Mouse (Mus musculus) limb, embryonic 11.5 days (tissue): Measurements from ENCODE around the gene Tmem56. TPM values are rescaled to one million over a fixed set of nuclear protein-coding genes. Genes with fewer than 3 reads are reported as not detected.

Experiments
- ATAC-seq: fragments of 200-750 bp; cut with Nextera tagmentation; 2 replicates; pipeline ENCODE4 v1.8.0; 2017; ENCODE audit warnings: low read depth; ENCODE audit not compliant: insufficient number of reproducible peaks, low FRiP score, low TSS enrichment
- DNase-seq: peaks from one replicate; pipeline ENCODE4 v3.0.0-alpha.2; 2015; ENCODE audit warnings: low spot score
- H3K27ac ChIP-seq: fragments of 300-500 bp; sonication (generic); replicated peaks from 2 replicates; pipeline ENCODE4 v1.5.1; 2014; ENCODE audit warnings: low read depth, mild to moderate bottlenecking, low read length
- H3K27me3 ChIP-seq: fragments of 300-500 bp; sonication (generic); 2 replicates; pipeline ENCODE4 v1.6.1; 2014; ENCODE audit warnings: mild to moderate bottlenecking, low read length, mixed read lengths; ENCODE audit not compliant: control insufficient read depth, insufficient read depth
- H3K36me3 ChIP-seq: fragments of 300-500 bp; sonication (generic); 2 replicates; pipeline ENCODE4 v1.6.1; 2014; ENCODE audit warnings: mild to moderate bottlenecking, low read length, moderate library complexity, mixed read lengths; ENCODE audit not compliant: control insufficient read depth, insufficient read depth
- H3K4me1 ChIP-seq: fragments of 300-500 bp; sonication (generic); 2 replicates; pipeline ENCODE4 v1.6.1; 2014; ENCODE audit warnings: low read length, mixed read lengths; ENCODE audit not compliant: control insufficient read depth, insufficient read depth
- H3K4me2 ChIP-seq: fragments of 300-500 bp; sonication (generic); 2 replicates; pipeline ENCODE4 v1.6.1; 2014; ENCODE audit warnings: low read depth, mild to moderate bottlenecking, moderate library complexity; ENCODE audit not compliant: severe bottlenecking
- H3K4me3 ChIP-seq: fragments of 300-500 bp; sonication (generic); 2 replicates; pipeline ENCODE4 v1.5.1; 2014; ENCODE audit warnings: low read depth, low read length
- H3K9ac ChIP-seq: fragments of 300-500 bp; sonication (generic); 2 replicates; pipeline ENCODE4 v1.6.1; 2014; ENCODE audit warnings: mild to moderate bottlenecking, low read length
- H3K9me3 ChIP-seq: fragments of 300-500 bp; sonication (generic); 2 replicates; pipeline ENCODE4 v1.6.1; 2016; ENCODE audit warnings: low read length; ENCODE audit not compliant: control insufficient read depth
- WGBS: fragments of 180-500 bp; shearing (Covaris S2); extraction: QIAGEN DNeasy Blood & Tissue Kit; methylation state at CpG from one replicate; pipeline ENCODE4 v1.1.7; 2014; 5-methylcytosine and 5-hydroxymethylcytosine counted together
- polyA plus RNA-seq: library from polyadenylated mRNA; unstranded; fragments of >200 nt; fragmentation: Nextera tagmentation; extraction: Ambion mirVana; gene quantifications from 2 replicates; pipeline ENCODE4 v1.2.1, GENCODE M21; 2014

The Tmem56 gene
- polyA plus RNA-seq, result 0.95 and 1.4 TPM in 2 replicates

DNA sequence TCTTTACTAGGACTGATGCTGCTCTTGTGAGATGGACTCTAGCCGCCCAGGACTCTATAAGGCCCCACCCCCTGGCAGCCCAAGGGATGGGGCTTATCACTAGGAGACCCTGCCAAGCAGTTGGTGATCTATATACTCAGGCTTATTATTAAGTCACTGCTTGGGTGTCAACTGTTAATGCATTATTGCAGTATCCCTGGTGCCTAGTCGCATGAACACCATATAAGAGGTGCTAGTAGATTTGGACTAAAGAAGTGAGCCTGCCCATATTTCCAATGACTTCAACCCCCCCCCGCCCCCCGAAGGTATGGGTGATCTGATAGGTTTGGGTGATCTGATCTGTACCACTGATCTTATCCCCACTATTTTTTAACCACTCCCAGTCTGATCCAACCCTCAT lies at the start of gene Tmem56:
TSS of gene Tmem56 (minus strand) at position 101 of the 400 bp plus-strand sequence.
- Histone ChIP-seq H3K4me1 (no peaks in the 10 kb centered on the region), H3K36me3 (no peaks in the 10 kb centered on the region), H3K4me3 (no peak within 1 kb of the TSS), H3K27me3 (no peaks in the 10 kb centered on the region), H3K9me3 (no peaks in the 10 kb centered on the region), H3K9ac (no peak within 1 kb of the TSS), H3K27ac (no peak within 1 kb of the TSS), H3K4me2 (no peak within 1 kb of the TSS)
- DNase-seq (no peak), ATAC-seq (no peak)
- whole genome bisulfite sequencing, result 86% methylated on average over 4 of the region's 4 CpGs

- Histone ChIP-seq H3K9ac (no peak overlapping the region), H3K9me3 (no peaks in the 10 kb centered on the region), H3K27me3 (no peaks in the 10 kb centered on the region), H3K4me1 (no peaks in the 10 kb centered on the region), H3K36me3 (no peaks in the 10 kb centered on the region), H3K4me2 (no peak overlapping the region), H3K4me3 (no peak overlapping the region), H3K27ac (no peak overlapping the region)
- WGBS, result 89% methylated on average over 7 of the region's 7 CpGs
- no peak for DNase-seq
- ATAC-seq, result no peak
These were observed 47.3 kb upstream of the Tmem56 start for GRCm38 (mm10) chr3:121330244-121330646.

DNA sequence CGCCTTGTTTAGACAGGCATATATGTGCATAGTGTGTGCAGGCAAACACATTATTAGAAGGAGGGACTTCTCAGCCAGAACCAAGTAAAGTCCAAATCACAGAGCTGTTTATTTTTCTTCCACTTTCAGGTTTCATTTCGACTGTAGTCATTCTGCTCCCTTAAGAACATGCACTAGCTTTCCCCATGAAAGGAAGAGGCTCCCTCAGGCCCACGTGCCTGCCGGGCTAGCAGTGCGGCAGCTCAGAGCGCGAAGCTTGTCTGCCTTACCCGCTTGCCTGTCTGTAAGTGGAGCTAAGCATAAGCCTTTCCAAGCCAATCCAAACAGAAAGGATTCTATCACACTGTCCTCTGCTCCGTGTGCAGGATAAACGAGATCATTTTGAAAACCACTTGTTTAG lies 46.7 kb upstream of the Tmem56 start:
- no peaks in the 10 kb centered on the region for H3K27me3 ChIP-seq
- no peak overlapping the region for H3K4me2 ChIP-seq
- H3K9ac ChIP-seq, result no peak overlapping the region
- no peaks in the 10 kb centered on the region for H3K4me1 ChIP-seq
- no peaks in the 10 kb centered on the region for H3K9me3 ChIP-seq
- H3K4me3 ChIP-seq, result no peak overlapping the region
- H3K27ac ChIP-seq, result no peak overlapping the region
- ATAC-seq (no peak), DNase-seq (no peak)
- H3K36me3 ChIP-seq, result no peaks in the 10 kb centered on the region
- WGBS, result 86% methylated on average over 10 of the region's 10 CpGs

GRCm38 (mm10) chr3:121327406-121327805 lies 44.5 kb upstream of the Tmem56 start:
- 93% methylated on average over 5 of the region's 5 CpGs for WGBS
- Histone ChIP-seq H3K4me2 (no peak overlapping the region), H3K4me3 (no peak overlapping the region), H3K27me3 (no peaks in the 10 kb centered on the region), H3K9me3 (no peaks in the 10 kb centered on the region), H3K27ac (no peak overlapping the region), H3K4me1 (no peaks in the 10 kb centered on the region), H3K36me3 (no peaks in the 10 kb centered on the region), H3K9ac (no peak overlapping the region)
- ATAC-seq, result no peak
- no peak for DNase-seq

DNA sequence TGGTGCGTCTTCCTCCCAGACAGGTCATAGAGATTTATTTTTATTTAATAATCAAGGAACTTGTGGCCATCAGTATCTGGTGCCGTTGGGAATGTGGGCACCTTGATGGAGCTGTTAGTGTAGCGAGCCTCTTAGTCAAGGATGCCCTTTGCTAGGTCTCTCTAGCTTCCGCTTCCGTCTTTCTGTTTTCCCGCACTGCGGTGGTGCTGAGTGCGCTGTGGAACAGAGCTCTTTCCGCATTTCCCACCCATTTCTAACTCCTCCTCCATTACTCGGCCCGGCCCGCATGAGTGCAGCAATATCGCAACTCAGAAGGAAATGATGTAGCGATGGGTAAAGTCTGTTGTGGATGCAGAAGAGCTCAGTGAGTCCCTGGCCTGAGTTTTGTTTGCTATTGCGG lies 40.5 kb upstream of the Tmem56 start:
- Histone ChIP-seq H3K27me3 (no peaks in the 10 kb centered on the region), H3K36me3 (no peaks in the 10 kb centered on the region; the same call in 1 of the 2 replicates), H3K9me3 (no peaks in the 10 kb centered on the region), H3K4me2 (no peak overlapping the region), H3K9ac (no peak overlapping the region), H3K4me3 (no peak overlapping the region), H3K4me1 (no peaks in the 10 kb centered on the region), H3K27ac (no peak overlapping the region)
- DNase-seq (no peak), ATAC-seq (no peak)
- 93% methylated on average over 15 of the region's 15 CpGs for WGBS

- H3K9ac ChIP-seq, result no peak overlapping the region
- H3K27me3 ChIP-seq, result no peaks in the 10 kb centered on the region
- no peak overlapping the region for H3K4me2 ChIP-seq
- H3K4me3 ChIP-seq, result no peak overlapping the region
- H3K4me1 ChIP-seq, result no peaks in the 10 kb centered on the region
- H3K9me3 ChIP-seq, result no peaks in the 10 kb centered on the region
- DNase-seq (no peak), ATAC-seq (no peak)
- no peak overlapping the region for H3K27ac ChIP-seq
- no peaks in the 10 kb centered on the region; the same call in 1 of the 2 replicates for H3K36me3 ChIP-seq
- 90% methylated on average over 1 of the region's 1 CpGs for WGBS
These were observed 38.0 kb upstream of the Tmem56 start for GRCm38 (mm10) chr3:121320896-121321295.

DNA sequence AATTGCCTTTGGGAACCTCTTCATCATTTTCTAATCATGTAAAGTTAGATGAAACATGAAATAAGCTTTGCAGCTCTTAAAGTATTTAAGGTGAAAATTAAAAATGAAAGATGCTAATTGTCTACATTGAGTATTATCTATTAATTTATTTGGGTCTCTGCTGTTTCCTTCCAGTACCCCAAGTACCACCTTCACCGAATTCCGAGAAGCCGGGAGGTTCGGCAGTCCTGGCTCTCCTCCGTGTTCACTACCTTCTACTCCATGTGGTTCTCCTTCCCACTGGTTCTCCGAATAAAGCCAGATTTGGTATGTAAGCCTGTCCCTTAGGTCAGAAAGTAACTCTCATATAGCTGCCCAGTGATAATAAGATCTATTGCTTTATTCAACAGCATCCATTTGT lies 37.0 kb upstream of the Tmem56 start:
- H3K9ac ChIP-seq, result no peak overlapping the region
- H3K4me3 ChIP-seq, result no peak overlapping the region
- WGBS, result 93% methylated on average over 6 of the region's 6 CpGs
- no peaks in the 10 kb centered on the region for H3K4me1 ChIP-seq
- H3K36me3 ChIP-seq, result no peaks in the 10 kb centered on the region; the same call in 1 of the 2 replicates
- H3K4me2 ChIP-seq, result no peak overlapping the region
- DNase-seq, result no peak
- no peak for ATAC-seq
- H3K9me3 ChIP-seq, result no peaks in the 10 kb centered on the region
- H3K27ac ChIP-seq, result no peak overlapping the region
- H3K27me3 ChIP-seq, result no peaks in the 10 kb centered on the region

- H3K9ac ChIP-seq, result no peak overlapping the region
- no peak overlapping the region for H3K4me2 ChIP-seq
- H3K27ac ChIP-seq, result no peak overlapping the region
- WGBS, result 96% methylated on average over 7 of the region's 7 CpGs
- no peaks in the 10 kb centered on the region for H3K4me1 ChIP-seq
- DNase-seq, result no peak
- no peak overlapping the region for H3K4me3 ChIP-seq
- no peak for ATAC-seq
- H3K9me3 ChIP-seq, result no peaks in the 10 kb centered on the region
- no peaks in the 10 kb centered on the region; the same call in 1 of the 2 replicates for H3K36me3 ChIP-seq
- no peaks in the 10 kb centered on the region for H3K27me3 ChIP-seq
These were observed 32.6 kb upstream of the Tmem56 start for GRCm38 (mm10) chr3:121315498-121315897.

DNA sequence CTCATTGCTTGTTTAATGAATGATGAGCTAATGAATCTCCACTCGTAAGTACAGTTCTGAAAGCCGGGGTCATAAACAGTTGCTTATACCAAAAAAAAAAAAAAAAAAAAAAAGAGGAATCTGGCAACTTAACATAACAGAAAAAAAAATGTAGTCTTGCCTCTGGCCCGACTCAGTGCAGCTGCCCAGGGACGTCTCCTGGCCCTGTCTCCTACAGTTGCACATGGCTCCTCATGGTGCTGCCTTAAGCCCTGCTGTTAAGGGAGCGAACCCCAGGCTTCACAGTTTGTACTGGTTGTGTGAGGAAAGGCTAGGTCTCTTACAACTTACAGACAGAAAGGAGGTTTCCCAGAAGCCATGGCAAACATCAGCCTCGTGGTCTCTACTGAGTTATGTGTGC lies 31.3 kb upstream of the Tmem56 start:
- H3K9ac ChIP-seq, result no peak overlapping the region
- H3K4me1 ChIP-seq, result no peaks in the 10 kb centered on the region
- H3K4me3 ChIP-seq, result no peak overlapping the region
- ATAC-seq, result no peak
- no peaks in the 10 kb centered on the region for H3K27me3 ChIP-seq
- 80% methylated on average over 6 of the region's 6 CpGs for WGBS
- no peak for DNase-seq
- H3K9me3 ChIP-seq, result no peaks in the 10 kb centered on the region
- H3K4me2 ChIP-seq, result no peak overlapping the region
- H3K36me3 ChIP-seq, result no peaks in the 10 kb centered on the region
- no peak overlapping the region for H3K27ac ChIP-seq
